Mouse (Mus musculus) heart, embryonic 15.5 days (tissue): ENCODE measurements around the gene Trit1. TPM values are rescaled to one million over a fixed set of nuclear protein-coding genes. Genes with fewer than 3 reads are reported as not detected.
"Not testable (repeated sequence)": the region's sequence is repeated elsewhere in the genome, so short reads cannot be mapped to it uniquely, and the experiment has no call there.

Experiments
- ATAC-seq: fragments of 200-750 bp; cut with Nextera tagmentation; replicated peaks from 2 replicates; pipeline ENCODE4 v1.8.0; 2017; ENCODE audit warnings: low read depth, moderate TSS enrichment; ENCODE audit not compliant: insufficient number of reproducible peaks, insufficient read depth, low FRiP score
- H3K27ac ChIP-seq: fragments of 300-500 bp; sonication (generic); 2 replicates; pipeline ENCODE4 v1.5.1; 2015; ENCODE audit warnings: mild to moderate bottlenecking, inconsistent platforms
- H3K27me3 ChIP-seq: fragments of 300-500 bp; sonication (generic); 2 replicates; pipeline ENCODE4 v1.6.1; 2015; ENCODE audit warnings: inconsistent platforms
- H3K36me3 ChIP-seq: fragments of 300-500 bp; sonication (generic); 2 replicates; pipeline ENCODE4 v1.6.1; 2015; ENCODE audit warnings: mild to moderate bottlenecking, inconsistent platforms
- H3K4me1 ChIP-seq: fragments of 300-500 bp; sonication (generic); replicated peaks from 2 replicates; pipeline ENCODE4 v1.6.1; 2015; ENCODE audit warnings: inconsistent platforms
- H3K4me2 ChIP-seq: fragments of 300-500 bp; sonication (generic); 2 replicates; pipeline ENCODE4 v1.6.1; 2015; ENCODE audit warnings: inconsistent platforms, mild to moderate bottlenecking, moderate library complexity
- H3K4me3 ChIP-seq: fragments of 300-500 bp; sonication (generic); 2 replicates; pipeline ENCODE4 v1.5.1; 2015; ENCODE audit warnings: mild to moderate bottlenecking, inconsistent platforms
- H3K9ac ChIP-seq: fragments of 300-500 bp; sonication (generic); 2 replicates; pipeline ENCODE4 v1.6.1; 2015; ENCODE audit warnings: mild to moderate bottlenecking, inconsistent platforms
- H3K9me3 ChIP-seq: fragments of 300-500 bp; sonication (generic); replicated peaks from 2 replicates; pipeline ENCODE4 v1.6.1; 2016; ENCODE audit warnings: inconsistent platforms
- WGBS: fragments of 180-500 bp; shearing (Covaris S2); methylation state at CpG from one replicate; pipeline ENCODE4 v1.1.7; 2015; ENCODE audit warnings: mixed read lengths; 5-methylcytosine and 5-hydroxymethylcytosine counted together
- polyA plus RNA-seq: library from polyadenylated mRNA; unstranded; fragments of >200 nt; fragmentation: Nextera tagmentation; extraction: Ambion mirVana; gene quantifications from 2 replicates; pipeline ENCODE4 v1.2.1, GENCODE M21; 2015

Gene Trit1
- polyA plus RNA-seq, 1 experiment from 2014 or later: 9.9 TPM

- H3K27ac ChIP-seq: no peak overlapping the region
- no peak overlapping the region for H3K4me3 ChIP-seq
- no peak for ATAC-seq
- WGBS: 64% methylated on average over 3 of the region's 3 CpGs
- H3K27me3 ChIP-seq: peaks cover 26% of the 10 kb centered on the region
- H3K9ac ChIP-seq: no peak overlapping the region
- no peaks in the 10 kb centered on the region for H3K36me3 ChIP-seq
- H3K9me3 ChIP-seq: no peaks in the 10 kb centered on the region
- peaks cover 8% of the 10 kb centered on the region; the same call in 1 of the 2 replicates for H3K4me1 ChIP-seq
- no peak overlapping the region for H3K4me2 ChIP-seq
These were observed 33.9 kb upstream of the Trit1 start for GRCm38 (mm10) chr4:122982537-122982936.

- Histone ChIP-seq H3K4me3 (peak overlapping the region; percentile 17; the same call in 1 of the 2 replicates), H3K27ac (no peak overlapping the region), H3K27me3 (peaks cover 26% of the 10 kb centered on the region), H3K36me3 (no peaks in the 10 kb centered on the region), H3K9ac (no peak overlapping the region), H3K4me1 (peaks cover 9% of the 10 kb centered on the region; the same call in 1 of the 2 replicates), H3K4me2 (peak overlapping the region; percentile 35), H3K9me3 (no peaks in the 10 kb centered on the region)
- no peak for ATAC-seq
- WGBS: 26% methylated on average over 17 of the region's 17 CpGs
These were observed 32.7 kb upstream of the Trit1 start for GRCm38 (mm10) chr4:122983486-122984261.

GRCm38 (mm10) chr4:122985110-122985509 is 31.3 kb upstream of the Trit1 start:
- no peak overlapping the region for H3K9ac ChIP-seq
- peaks cover 26% of the 10 kb centered on the region for H3K27me3 ChIP-seq
- no peak overlapping the region for H3K27ac ChIP-seq
- peak; percentile 69 for ATAC-seq
- 34% methylated on average over 8 of the region's 8 CpGs for WGBS
- no peak overlapping the region for H3K4me2 ChIP-seq
- no peak overlapping the region for H3K4me3 ChIP-seq
- no peaks in the 10 kb centered on the region for H3K9me3 ChIP-seq
- peaks cover 9% of the 10 kb centered on the region; the same call in 1 of the 2 replicates for H3K4me1 ChIP-seq
- no peaks in the 10 kb centered on the region for H3K36me3 ChIP-seq

GRCm38 (mm10) chr4:122987421-122987820 is 29.0 kb upstream of the Trit1 start:
- H3K4me3 ChIP-seq: no peak overlapping the region
- H3K27me3 ChIP-seq: peaks cover 21% of the 10 kb centered on the region
- ATAC-seq: no peak
- no peak overlapping the region for H3K4me2 ChIP-seq
- H3K9ac ChIP-seq: no peak overlapping the region
- no peaks in the 10 kb centered on the region for H3K9me3 ChIP-seq
- no peaks in the 10 kb centered on the region for H3K36me3 ChIP-seq
- no peak overlapping the region for H3K27ac ChIP-seq
- WGBS: 36% methylated on average over 4 of the region's 4 CpGs
- peaks cover 6% of the 10 kb centered on the region; the same call in 1 of the 2 replicates for H3K4me1 ChIP-seq

GRCm38 (mm10) chr4:122988004-122988403 is 28.4 kb upstream of the Trit1 start:
- H3K4me1 ChIP-seq: not testable (repeated sequence)

GRCm38 (mm10) chr4:122991177-122991576 is 25.2 kb upstream of the Trit1 start:
- peaks cover 14% of the 10 kb centered on the region for H3K4me1 ChIP-seq
- no peak overlapping the region for H3K27ac ChIP-seq
- no peak for ATAC-seq
- 55% methylated on average over 1 of the region's 1 CpGs for WGBS
- no peaks in the 10 kb centered on the region for H3K36me3 ChIP-seq
- no peak overlapping the region for H3K9ac ChIP-seq
- no peak overlapping the region for H3K4me2 ChIP-seq
- H3K27me3 ChIP-seq: peaks cover 16% of the 10 kb centered on the region
- H3K9me3 ChIP-seq: no peaks in the 10 kb centered on the region
- H3K4me3 ChIP-seq: no peak overlapping the region

More at GRCm38 (mm10) chr4:122988004-122988403, 28.4 kb upstream of the Trit1 start:
- H3K4me2 ChIP-seq, H3K36me3 ChIP-seq, H3K9me3 ChIP-seq, H3K9ac ChIP-seq, H3K27ac ChIP-seq, H3K4me3 ChIP-seq, ATAC-seq: not testable (repeated sequence)
- H3K27me3 ChIP-seq: peaks cover 19% of the 10 kb centered on the region
- WGBS: 42% methylated on average over 3 of the region's 3 CpGs

- no peak overlapping the region for H3K4me2 ChIP-seq
- H3K4me1 ChIP-seq: peaks cover 22% of the 10 kb centered on the region
- H3K27ac ChIP-seq: no peak overlapping the region
- 65% methylated on average over 3 of the region's 3 CpGs for WGBS
- H3K36me3 ChIP-seq: no peaks in the 10 kb centered on the region
- no peaks in the 10 kb centered on the region for H3K9me3 ChIP-seq
- ATAC-seq: no peak
- H3K4me3 ChIP-seq: no peak overlapping the region
- H3K27me3 ChIP-seq: peaks cover 25% of the 10 kb centered on the region
- no peak overlapping the region for H3K9ac ChIP-seq
These were observed 24.1 kb upstream of the Trit1 start for GRCm38 (mm10) chr4:122992276-122992675.

- Histone ChIP-seq H3K9ac (peak within 1 kb of the TSS; percentile 59), H3K4me2 (peak within 1 kb of the TSS; percentile 100), H3K4me1 (peaks cover 19% of the 10 kb centered on the region), H3K9me3 (no peaks in the 10 kb centered on the region), H3K27me3 (peaks cover 58% of the 10 kb centered on the region), H3K36me3 (no peaks in the 10 kb centered on the region), H3K27ac (no peak within 1 kb of the TSS), H3K4me3 (peak within 1 kb of the TSS; percentile 71)
- peak; percentile 53 for ATAC-seq
- under 1% methylated on average over 62 of the region's 69 CpGs for WGBS
These were observed 20.8 kb upstream of the Trit1 start, which contains the start of gene Mycl for GRCm38 (mm10) chr4:122995404-122996220. Gene Mycl, plus strand, starts transcription at chr4:122995652.

- H3K27me3 ChIP-seq: peaks cover 65% of the 10 kb centered on the region
- no peak overlapping the region for H3K27ac ChIP-seq
- H3K4me2 ChIP-seq: peak overlapping the region; percentile 100
- H3K4me3 ChIP-seq: peak overlapping the region; percentile 71
- no peaks in the 10 kb centered on the region for H3K9me3 ChIP-seq
- no peaks in the 10 kb centered on the region for H3K36me3 ChIP-seq
- H3K9ac ChIP-seq: peak overlapping the region; percentile 59
- peak; percentile 15; the same call in 1 of the 2 replicates for ATAC-seq
- peaks cover 21% of the 10 kb centered on the region for H3K4me1 ChIP-seq
- under 1% methylated on average over 27 of the region's 32 CpGs for WGBS
These were observed 20.2 kb upstream of the Trit1 start for GRCm38 (mm10) chr4:122996221-122996617.

- Histone ChIP-seq H3K9me3 (no peaks in the 10 kb centered on the region), H3K4me3 (peak overlapping the region; percentile 71), H3K27ac (no peak overlapping the region), H3K27me3 (peaks cover 70% of the 10 kb centered on the region), H3K9ac (peak overlapping the region; percentile 59), H3K4me1 (peaks cover 21% of the 10 kb centered on the region), H3K36me3 (no peaks in the 10 kb centered on the region), H3K4me2 (peak overlapping the region; percentile 100)
- ATAC-seq: peak; percentile 5; the same call in 1 of the 2 replicates
- 1% methylated on average over 47 of the region's 47 CpGs for WGBS
These were observed 19.6 kb upstream of the Trit1 start for GRCm38 (mm10) chr4:122996618-122997381.
